Mouse (Mus musculus) thymus, postnatal 0 days (tissue): ENCODE measurements around the gene Mrpl16. TPM values are rescaled to one million over a fixed set of nuclear protein-coding genes. Genes with fewer than 3 reads are reported as not detected.

ENCODE experiments used
- DNase-seq: peaks from one replicate; pipeline ENCODE4 v3.0.0-alpha.2; 2015; ENCODE audit warnings: low spot score
- polyA plus RNA-seq: library from polyadenylated mRNA; unstranded; fragments of >200 nt; fragmentation: Nextera tagmentation; extraction: Ambion mirVana; gene quantifications from 2 replicates; pipeline ENCODE4 v1.2.1, GENCODE M21; 2015

The Mrpl16 gene
- polyA plus RNA-seq: 52.1 and 54.3 TPM in 2 replicates

- DNase-seq: peak; percentile 92
Measured at GRCm38 (mm10) chr19:11770205-11770892, at the start of gene Mrpl16. Mrpl16 (plus strand) TSS chr19:11770391.

DNA sequence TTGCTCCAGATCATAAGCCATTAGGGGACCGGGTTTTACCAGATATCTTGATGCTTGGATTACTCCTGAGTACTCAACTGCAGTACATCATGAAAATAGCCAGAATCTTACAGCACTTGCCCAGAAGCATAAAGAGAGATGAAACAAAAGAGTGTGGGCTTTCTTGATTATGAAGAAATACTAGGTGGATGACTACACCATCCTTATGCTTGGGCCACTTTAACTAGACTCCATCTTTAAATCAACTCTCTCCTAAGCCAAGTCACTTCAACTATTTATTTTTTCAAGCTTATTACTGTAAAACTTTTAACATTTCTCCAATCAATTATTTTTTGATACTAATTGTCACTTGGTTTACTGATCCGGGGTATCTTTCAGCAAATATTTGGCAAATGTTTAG lies 46.3 kb upstream of the Mrpl16 start:
- no peak for DNase-seq

DNA sequence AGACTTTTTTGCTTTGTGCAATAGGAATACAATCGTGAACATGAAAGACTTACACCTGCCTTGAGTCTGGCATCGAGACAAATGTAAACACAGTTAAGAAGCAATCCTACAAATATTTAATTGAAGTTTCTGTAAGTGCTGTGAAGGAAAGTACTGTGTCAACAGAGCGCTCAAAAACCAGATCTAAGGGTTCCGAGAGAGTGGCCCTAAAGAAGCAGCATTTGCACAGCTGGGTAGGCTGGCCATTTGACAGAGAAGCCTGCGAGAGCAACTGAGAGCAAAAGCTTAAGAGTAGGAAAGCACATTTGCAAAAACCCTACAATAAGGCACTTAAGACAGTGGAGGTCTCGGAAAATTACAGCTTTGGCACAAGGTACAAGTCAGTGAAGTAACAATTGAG lies 45.9 kb upstream of the Mrpl16 start:
- DNase-seq: no peak

DNA sequence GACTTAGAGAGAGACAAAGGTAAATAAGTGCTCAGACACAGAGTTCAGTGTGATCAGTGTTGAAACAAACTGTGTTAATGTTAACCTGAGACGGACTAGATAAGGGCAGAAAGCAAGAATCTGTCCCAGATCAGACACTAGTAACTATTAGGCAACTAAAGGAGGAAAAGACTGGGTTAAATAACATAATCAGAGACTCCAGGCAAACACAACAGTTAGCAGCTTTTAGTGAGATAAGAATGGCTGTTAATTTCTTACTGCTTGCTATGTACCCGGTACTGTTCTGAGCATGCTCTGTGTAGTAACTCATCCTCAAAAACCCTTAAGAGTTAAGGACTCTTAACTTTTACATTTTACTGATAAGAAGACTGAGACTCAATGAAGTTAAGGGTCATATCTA lies 44.3 kb upstream of the Mrpl16 start:
- DNase-seq: no peak

GRCm38 (mm10) chr19:11727304-11727703 lies 42.9 kb upstream of the Mrpl16 start:
- no peak for DNase-seq

DNA sequence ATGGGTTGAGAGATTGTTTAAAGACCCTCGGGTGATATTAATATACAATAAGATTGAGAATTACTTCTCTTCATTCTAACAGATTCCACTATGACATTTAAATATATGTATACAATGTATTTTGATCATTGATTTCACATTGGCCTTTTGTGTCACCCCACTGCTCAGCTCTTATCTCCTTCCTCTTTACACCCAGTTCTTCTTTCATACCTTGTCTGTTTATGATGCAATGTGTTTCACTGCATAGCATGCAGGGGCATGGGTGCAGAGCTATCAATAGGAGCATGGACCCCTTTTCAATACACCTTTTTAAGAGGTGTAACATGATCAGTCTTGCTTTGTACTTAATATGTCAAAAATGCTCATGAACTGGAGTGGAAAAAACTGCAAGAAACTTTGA lies 39.9 kb upstream of the Mrpl16 start:
- no peak for DNase-seq

- DNase-seq: no peak
Measured at GRCm38 (mm10) chr19:11736455-11736854, 33.7 kb upstream of the Mrpl16 start.

DNA sequence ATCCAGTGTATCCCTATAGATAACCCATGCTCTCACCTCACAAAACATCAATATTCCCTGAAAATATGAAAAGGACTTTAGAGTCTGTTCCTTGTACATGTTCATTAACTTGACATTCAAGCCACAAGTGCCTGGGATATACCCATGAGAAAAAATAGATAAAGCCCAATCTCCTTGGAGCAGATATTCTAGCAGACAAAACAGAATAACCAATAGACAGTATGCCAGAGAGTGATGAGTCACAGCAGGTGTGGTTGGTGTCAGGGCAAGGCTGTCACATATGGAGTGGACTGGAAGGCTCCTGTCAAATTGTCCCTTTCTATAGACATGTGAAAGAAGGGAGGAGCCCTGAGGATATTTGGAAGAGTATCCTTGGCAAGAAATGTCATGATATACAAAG lies 24.5 kb upstream of the Mrpl16 start:
- DNase-seq: no peak

DNA sequence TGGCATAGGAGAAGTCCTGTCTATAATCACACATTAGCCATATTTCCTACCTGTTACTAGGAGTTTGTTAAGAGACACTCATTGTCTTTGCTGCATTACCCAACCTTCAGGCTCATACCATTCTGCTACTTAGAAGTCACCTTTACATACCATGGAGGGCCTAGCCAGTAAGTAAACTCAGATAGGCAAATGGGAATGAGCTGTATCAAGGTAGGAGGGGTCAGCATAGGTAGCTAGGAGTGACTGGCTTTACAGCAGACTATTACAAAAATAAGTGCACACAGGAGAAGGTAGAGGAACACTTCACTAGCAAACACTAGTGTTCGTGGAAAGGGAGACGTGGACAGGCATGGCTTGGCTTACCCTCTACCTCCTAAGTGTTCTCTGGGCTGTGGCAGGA lies 22.9 kb upstream of the Mrpl16 start, which contains the start of gene Gif:
Gene Gif, plus strand, starts transcription at position 257 of the 400 bp plus-strand sequence.
- DNase-seq: no peak

- DNase-seq: no peak
Measured at GRCm38 (mm10) chr19:11765059-11765458, 5.1 kb upstream of the Mrpl16 start.

DNA sequence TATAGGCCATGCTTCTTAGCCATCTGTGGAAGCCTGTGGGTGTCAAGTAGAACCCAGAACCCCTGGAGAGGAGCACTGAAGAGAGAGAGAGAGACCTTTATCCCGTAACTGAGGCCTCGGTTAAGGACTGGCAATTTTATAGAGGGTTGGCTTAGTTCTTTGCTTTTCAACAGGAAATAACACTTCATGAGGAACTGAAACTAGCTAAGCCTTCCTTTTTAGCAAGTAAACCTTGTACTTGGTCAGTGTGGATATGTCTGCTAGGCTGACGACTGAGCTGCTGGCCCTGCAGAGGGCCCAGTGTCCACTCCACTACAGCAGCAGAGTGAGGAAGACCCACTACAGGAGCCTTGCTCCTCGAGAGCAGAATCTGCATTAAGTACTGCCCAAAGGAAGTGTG lies 3.8 kb upstream of the Mrpl16 start:
- no peak for DNase-seq

GRCm38 (mm10) chr19:11768163-11768562 lies 2.0 kb upstream of the Mrpl16 start:
- DNase-seq: peak; percentile 70

GRCm38 (mm10) chr19:11769257-11769920 lies 802 bp upstream of the Mrpl16 start:
- no peak for DNase-seq

GRCm38 (mm10) chr19:11777191-11777865 lies 7.1 kb downstream of the Mrpl16 start:
- DNase-seq: peak; percentile 58

GRCm38 (mm10) chr19:11785409-11786154 lies 15.4 kb downstream of the Mrpl16 start:
- DNase-seq: no peak

- no peak for DNase-seq
Measured at GRCm38 (mm10) chr19:11787826-11788225, 17.6 kb downstream of the Mrpl16 start.

GRCm38 (mm10) chr19:11788876-11789275 lies 18.7 kb downstream of the Mrpl16 start:
- DNase-seq: no peak

- DNase-seq: no peak
Measured at GRCm38 (mm10) chr19:11791825-11792224, 21.6 kb downstream of the Mrpl16 start.

DNA sequence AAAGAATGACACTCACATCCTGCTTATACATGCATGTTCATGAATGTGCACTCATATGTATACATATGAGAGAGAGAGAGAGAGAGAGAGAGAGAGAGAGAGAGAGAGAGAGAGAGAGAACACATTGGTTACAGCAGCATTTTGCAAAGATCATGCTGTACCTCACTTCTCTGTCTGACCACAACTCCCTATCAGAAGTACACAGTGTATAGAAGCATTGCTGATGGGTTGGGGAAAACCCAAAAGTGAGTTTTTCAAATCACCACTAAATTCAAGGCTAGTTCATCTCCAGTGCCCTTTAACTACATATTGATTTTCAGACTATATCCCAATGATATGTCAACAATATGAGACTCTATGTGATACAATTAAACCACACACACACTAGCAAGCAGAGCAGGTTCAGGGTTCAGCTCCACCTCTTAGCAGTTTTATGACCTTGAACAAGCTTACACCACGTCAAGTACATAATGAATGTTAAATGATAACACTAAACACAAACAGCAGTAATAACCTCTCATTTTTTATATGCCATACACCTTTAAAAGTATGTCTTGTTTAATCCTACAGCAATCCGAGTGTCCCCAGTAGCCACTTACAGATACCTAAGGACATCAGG lies 23.7 kb downstream of the Mrpl16 start:
- DNase-seq: no peak

GRCm38 (mm10) chr19:11794447-11794846 lies 24.3 kb downstream of the Mrpl16 start:
- DNase-seq: no peak
